Mouse (Mus musculus) spleen, adult 10 weeks (tissue): ENCODE data around the gene Pheta2. TPM values are rescaled to one million over a fixed set of nuclear protein-coding genes. Genes with fewer than 3 reads are reported as not detected.

ENCODE experiments used
- polyA plus RNA-seq: library from polyadenylated mRNA; stranded (reverse); fragments of 350-450 nt; fragmentation: Illumina TruSeq; extraction: RNeasy Lipid Tissue Mini Kit (QIAGEN cat#74804); gene quantifications from one replicate; pipeline ENCODE4 v1.2.3, GENCODE M21; 2015; ENCODE audit warnings: low replicate concordance; ENCODE audit not compliant: insufficient read depth

Pheta2 gene
- 4.0 TPM for polyA plus RNA-seq

DNA sequence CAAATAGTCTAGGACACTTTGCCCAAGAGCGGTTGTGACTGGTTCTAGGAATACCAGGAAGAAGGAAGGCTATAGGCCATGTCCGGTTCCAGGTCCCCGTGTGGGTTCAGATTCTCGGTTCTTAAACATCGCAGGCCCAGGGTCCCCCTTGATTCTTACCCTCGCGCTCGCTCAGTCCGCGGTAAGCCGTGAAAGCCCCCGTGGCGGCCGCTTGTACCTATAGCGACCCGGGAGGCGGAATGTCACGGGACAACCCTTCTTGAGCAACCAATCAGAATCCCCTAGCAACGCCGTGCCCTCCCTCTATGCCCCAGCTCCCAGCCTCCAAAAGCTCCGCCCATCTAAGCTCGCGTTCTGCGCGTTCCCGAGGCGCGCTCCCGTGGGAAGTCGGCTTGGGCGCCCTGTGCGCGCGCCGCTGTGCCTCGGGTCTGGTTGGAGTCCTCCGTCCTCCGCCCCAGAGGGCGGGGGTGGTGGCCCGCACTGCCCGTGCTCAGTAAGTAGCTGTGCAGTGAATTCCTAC is at the start of gene Pheta2, which contains the start of the genes Naga and Smdt1:
Pheta2 (plus strand) TSS at position 350 of the 520 bp plus-strand sequence.
Naga (minus strand) TSS at position 333 of the 520 bp plus-strand sequence.
Smdt1 (plus strand) TSS at position 367 of the 520 bp plus-strand sequence.

GRCm38 (mm10) chr15:82298764-82299561 is 39.8 kb upstream of the Pheta2 start, which contains the start of gene Wbp2nl:
Wbp2nl (plus strand) TSS chr15:82298954.

DNA sequence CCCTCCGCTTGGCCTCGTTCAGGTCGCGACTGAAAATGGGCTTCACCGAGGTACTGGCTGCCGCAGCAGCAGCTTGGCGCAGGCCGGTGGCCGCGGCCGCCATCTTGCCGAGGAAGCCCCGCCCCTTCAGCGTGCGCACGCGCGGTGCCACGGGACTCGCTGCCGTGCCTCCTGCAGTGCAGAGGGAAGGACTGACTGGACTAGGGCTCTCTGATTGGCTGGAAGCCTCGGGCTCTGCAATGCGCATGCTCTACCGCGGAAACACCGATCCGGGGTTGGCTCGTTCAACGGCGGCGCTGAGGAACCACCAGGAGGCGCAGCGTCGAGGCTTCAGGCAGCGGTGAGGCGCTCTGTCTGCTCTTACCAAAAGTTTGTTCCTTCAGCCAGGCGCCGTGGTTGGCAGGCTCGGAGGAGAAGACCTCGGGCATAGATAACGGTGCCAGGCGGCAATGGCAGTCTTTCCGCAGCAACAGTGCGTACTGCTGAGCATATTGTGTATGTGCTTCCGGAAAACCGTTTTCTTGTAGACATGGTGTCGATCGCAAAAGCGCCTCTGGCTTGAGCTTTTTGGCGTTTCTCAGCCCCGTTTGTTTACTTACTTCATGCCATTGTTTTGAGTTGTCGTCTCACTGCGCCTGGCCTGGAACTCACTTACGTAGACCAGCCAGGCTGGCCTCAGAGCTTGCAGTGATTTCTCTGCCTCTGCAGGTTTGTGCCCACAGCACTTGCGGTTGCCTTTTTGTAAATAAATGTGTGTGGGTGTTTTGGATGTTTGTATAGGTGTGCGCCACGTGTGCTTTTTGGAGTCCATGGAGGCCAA is 15.6 kb downstream of the Pheta2 start, which contains the start of gene Ndufa6:
Ndufa6 (minus strand) TSS at position 197 of the 820 bp plus-strand sequence.

GRCm38 (mm10) chr15:82379871-82380713 is 41.4 kb downstream of the Pheta2 start, which contains the start of gene Cyp2d22:
Cyp2d22 (minus strand) TSS chr15:82380260.

DNA sequence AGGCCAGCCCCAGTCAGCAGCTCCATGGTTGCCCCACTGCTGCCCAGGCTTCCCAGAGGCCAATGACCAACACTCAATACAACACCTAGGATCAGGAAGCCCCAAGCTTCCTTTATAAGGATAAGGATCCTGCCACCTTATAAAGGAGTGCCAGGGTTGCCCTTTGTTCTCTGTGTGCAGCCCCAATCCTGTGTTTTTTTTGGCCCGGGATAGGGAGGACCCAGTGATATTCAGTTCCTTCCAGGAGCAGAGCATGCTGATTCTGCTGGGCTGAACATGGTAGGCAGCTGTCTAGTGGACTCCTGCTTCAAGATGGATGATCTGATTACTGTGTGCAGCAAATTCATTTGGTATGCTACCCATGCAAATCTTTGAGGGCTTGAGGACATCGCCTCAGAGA is 55.2 kb downstream of the Pheta2 start, which contains the start of gene Cyp2d11:
Cyp2d11 (minus strand) TSS at position 101 of the 400 bp plus-strand sequence.

Other genes with a start within 250 kb of the Pheta2 start
- gene Ccdc134, start 211.0 kb upstream of the Pheta2 start, polyA plus RNA-seq: 33.7 TPM
- 50.6 TPM for gene Srebf2, start 191.8 kb upstream of the Pheta2 start, polyA plus RNA-seq
- gene Shisa8, start 126.1 kb upstream of the Pheta2 start, polyA plus RNA-seq: 0.11 TPM
- gene Tnfrsf13c, start 114.6 kb upstream of the Pheta2 start, polyA plus RNA-seq: 108 TPM
- gene Cenpm, start 94.2 kb upstream of the Pheta2 start, polyA plus RNA-seq: 4.6 TPM
- not detected for gene 1500009C09Rik, start 86.5 kb upstream of the Pheta2 start, polyA plus RNA-seq
- 3.2 TPM for gene Sept3, start 64.0 kb upstream of the Pheta2 start, polyA plus RNA-seq
- gene Wbp2nl, start 40.0 kb upstream of the Pheta2 start, polyA plus RNA-seq: not detected
- gene Naga, start within 50 bp of the Pheta2 start, polyA plus RNA-seq: 51.6 TPM
- 64.5 TPM for gene Smdt1, start within 50 bp of the Pheta2 start, polyA plus RNA-seq
- 263 TPM for gene Ndufa6, start 15.4 kb downstream of the Pheta2 start, polyA plus RNA-seq
- 10.1 TPM for gene Cyp2d22, start 41.3 kb downstream of the Pheta2 start, polyA plus RNA-seq
- gene Cyp2d11, start 55.1 kb downstream of the Pheta2 start, polyA plus RNA-seq: not detected
- not detected for gene Cyp2d10, start 68.3 kb downstream of the Pheta2 start, polyA plus RNA-seq
- gene Cyp2d9, start 94.5 kb downstream of the Pheta2 start, polyA plus RNA-seq: not detected
- not detected for gene Cyp2d12, start 216.1 kb downstream of the Pheta2 start, polyA plus RNA-seq